Mouse (Mus musculus) MEL (cell line): ENCODE measurements at regions not wholly inside any gene's neighbourhood (a gene's known extent, or its start where the extent isn't known, plus 50 kb on each side); places are given as distances from the start of the nearest gene placed in this dataset.

Experiments used
- DNase-seq: peaks from one replicate; pipeline ENCODE4 v3.0.0; 2011; ENCODE audit warnings: low read depth, low spot score
- H3K27ac ChIP-seq: 2 replicates; pipeline ENCODE4 v1.5.1; 2012; ENCODE audit warnings: low read depth, mild to moderate bottlenecking, control low read depth, low read length, moderate library complexity; ENCODE audit not compliant: control insufficient read depth
- H3K27me3 ChIP-seq, 2 experiments: fragments of 150-350 bp in 1 of 2; sonication (generic) in 1 of 2; 2 replicates each; pipeline ENCODE4 v1.6.1; 2012; ENCODE audit warnings: low read length in 2 of 2, mild to moderate bottlenecking in 2 of 2, improper control_type of control experiment in 1 of 2, moderate library complexity in 1 of 2; ENCODE audit not compliant: insufficient read depth in 2 of 2, control insufficient read depth in 1 of 2
- H3K36me3 ChIP-seq, 2 experiments: 2 replicates each; pipeline ENCODE4 v1.6.1; 2012 to 2014; ENCODE audit warnings: low read length in 2 of 2, improper control_type of control experiment in 1 of 2, inconsistent platforms in 1 of 2, mild to moderate bottlenecking in 1 of 2; ENCODE audit not compliant: insufficient read depth in 2 of 2, control insufficient read depth in 1 of 2
- H3K4me1 ChIP-seq, 2 experiments: fragments of 150-350 bp in 1 of 2; sonication (generic) in 1 of 2; 2 replicates each; pipeline ENCODE4 v1.6.1; 2012; ENCODE audit warnings: low read length in 2 of 2, improper control_type of control experiment in 1 of 2, mild to moderate bottlenecking in 1 of 2; ENCODE audit not compliant: insufficient read depth in 2 of 2, control insufficient read depth in 1 of 2
- H3K4me3 ChIP-seq, 2 experiments: fragments of 150-350 bp in 1 of 2; sonication (generic) in 1 of 2; 2 replicates each; pipeline ENCODE4 v1.5.1; 2012; ENCODE audit warnings: low read depth in 2 of 2, low read length in 2 of 2, mild to moderate bottlenecking in 2 of 2, moderate library complexity in 2 of 2, control low read depth in 1 of 2, improper control_type of control experiment in 1 of 2; ENCODE audit not compliant: control insufficient read depth in 1 of 2, insufficient read depth in 1 of 2
- H3K79me2 ChIP-seq: 2 replicates; pipeline ENCODE4 v1.6.1; 2012; ENCODE audit warnings: mild to moderate bottlenecking, low read length, moderate library complexity; ENCODE audit not compliant: control insufficient read depth, poor library complexity, insufficient read depth
- H3K9ac ChIP-seq: 2 replicates; pipeline ENCODE4 v1.6.1; 2012; ENCODE audit warnings: low read depth, mild to moderate bottlenecking, control low read depth, low read length, moderate library complexity; ENCODE audit not compliant: control insufficient read depth, poor library complexity, severe bottlenecking
- H3K9me3 ChIP-seq: fragments of 150-350 bp; sonication (generic); replicated peaks from 2 replicates; pipeline ENCODE4 v1.6.1; 2012; ENCODE audit warnings: mild to moderate bottlenecking, low read length, improper control_type of control experiment, moderate library complexity; ENCODE audit not compliant: insufficient read depth
- BHLHE40 ChIP-seq: IDR thresholded peaks from 2 replicates; pipeline ENCODE4 v1.6.1; 2012; ENCODE audit warnings: low read depth, mild to moderate bottlenecking, inconsistent platforms, low read length, improper control_type of control experiment, borderline replicate concordance
- EP300 ChIP-seq, 2 experiments: IDR thresholded peaks; 2 replicates each; pipeline ENCODE4 v1.6.1; 2011; ENCODE audit warnings: improper control_type of control experiment in 2 of 2, low read length in 2 of 2, low read depth in 1 of 2, mild to moderate bottlenecking in 1 of 2
- HCFC1 ChIP-seq: IDR thresholded peaks from 2 replicates; pipeline ENCODE4 v1.6.1; 2012; ENCODE audit warnings: low read depth, mild to moderate bottlenecking, inconsistent platforms, low read length, improper control_type of control experiment, moderate library complexity
- KAT2A ChIP-seq: conservative IDR thresholded peaks from 2 replicates; pipeline ENCODE4 v1.6.1; 2012; ENCODE audit warnings: low read depth, low read length, improper control_type of control experiment, inconsistent platforms
- MAFK ChIP-seq: IDR thresholded peaks from 2 replicates; pipeline ENCODE4 v1.6.1; 2011; ENCODE audit warnings: low read depth, mild to moderate bottlenecking, low read length, improper control_type of control experiment, borderline replicate concordance
- MXI1 ChIP-seq: IDR thresholded peaks from 2 replicates; pipeline ENCODE4 v1.6.1; 2011; ENCODE audit warnings: mild to moderate bottlenecking, low read depth, low read length, improper control_type of control experiment
- MYB ChIP-seq: IDR thresholded peaks from 2 replicates; pipeline ENCODE4 v1.6.1; 2011; ENCODE audit warnings: mild to moderate bottlenecking, low read depth, low read length, improper control_type of control experiment
- MYC ChIP-seq: IDR thresholded peaks from 2 replicates; pipeline ENCODE4 v1.6.1; 2011; ENCODE audit warnings: low read depth, mild to moderate bottlenecking, low read length, improper control_type of control experiment, moderate library complexity
- POLR2AphosphoS5 ChIP-seq: IDR thresholded peaks from 2 replicates; pipeline ENCODE4 v1.6.1; 2012; ENCODE audit warnings: low read depth, borderline replicate concordance, mild to moderate bottlenecking, inconsistent platforms, low read length, moderate library complexity, mixed read lengths
- SIN3A ChIP-seq: IDR thresholded peaks from 2 replicates; pipeline ENCODE4 v1.6.1; 2012; ENCODE audit warnings: low read length, improper control_type of control experiment, inconsistent platforms
- SMC3 ChIP-seq: IDR thresholded peaks from 2 replicates; pipeline ENCODE4 v1.6.1; 2011; ENCODE audit warnings: low read depth, low read length, improper control_type of control experiment
- TAL1 ChIP-seq: IDR thresholded peaks from 2 replicates; pipeline ENCODE4 v1.6.1; 2012; ENCODE audit warnings: mild to moderate bottlenecking, inconsistent platforms, low read length, moderate library complexity, mixed read lengths
- TBP ChIP-seq: IDR thresholded peaks from 2 replicates; pipeline ENCODE4 v1.8.0; 2011; ENCODE audit warnings: low read depth, low read length, improper control_type of control experiment
- USF2 ChIP-seq, 2 experiments: IDR thresholded peaks; 2 replicates each; pipeline ENCODE4 v1.6.1; 2011 to 2012; ENCODE audit warnings: improper control_type of control experiment in 2 of 2, low read length in 2 of 2, borderline replicate concordance in 1 of 2, inconsistent platforms in 1 of 2, low read depth in 1 of 2, mild to moderate bottlenecking in 1 of 2; ENCODE audit not compliant: insufficient read depth in 1 of 2
- ZMIZ1 ChIP-seq: IDR thresholded peaks from 2 replicates; pipeline ENCODE4 v1.6.1; 2012; ENCODE audit warnings: low read depth, mild to moderate bottlenecking, inconsistent platforms, low read length, improper control_type of control experiment, moderate library complexity

DNA sequence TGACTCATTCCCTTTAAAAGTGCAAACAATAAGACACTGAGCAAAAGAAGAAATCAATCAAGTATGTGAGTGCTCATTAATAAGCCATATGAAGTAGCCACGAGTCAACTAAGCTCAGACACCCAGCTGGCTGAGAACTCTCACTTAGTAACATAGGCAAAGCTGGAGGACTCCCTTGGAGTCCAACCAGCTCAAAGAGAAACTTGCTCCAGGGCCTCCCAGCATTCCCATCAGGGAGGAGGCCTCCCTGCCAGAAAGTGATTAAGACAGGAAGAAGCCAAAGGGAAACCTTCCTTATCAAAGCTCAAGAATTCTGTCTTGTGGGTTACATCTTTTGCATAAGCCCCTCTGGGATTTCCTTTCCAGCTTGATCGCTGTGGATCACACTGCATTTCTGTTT, 213.7 kb upstream of the Fermt1 start:
- no peak for TF ChIP-seq MAFK
- no peak for TF ChIP-seq TAL1
- TF ChIP-seq HCFC1 = no peak
- no peak for TF ChIP-seq KAT2A
- TF ChIP-seq TBP = no peak
- no peak for TF ChIP-seq POLR2AphosphoS5
- no peak for TF ChIP-seq BHLHE40
- no peak for TF ChIP-seq EP300 (IDR thresholded peaks at IDR 0.05; ENCODE audit: low read depth in 1 of 2, low read length in 2 of 2)
- TF ChIP-seq MYC = no peak
- no peak for TF ChIP-seq MXI1

DNA sequence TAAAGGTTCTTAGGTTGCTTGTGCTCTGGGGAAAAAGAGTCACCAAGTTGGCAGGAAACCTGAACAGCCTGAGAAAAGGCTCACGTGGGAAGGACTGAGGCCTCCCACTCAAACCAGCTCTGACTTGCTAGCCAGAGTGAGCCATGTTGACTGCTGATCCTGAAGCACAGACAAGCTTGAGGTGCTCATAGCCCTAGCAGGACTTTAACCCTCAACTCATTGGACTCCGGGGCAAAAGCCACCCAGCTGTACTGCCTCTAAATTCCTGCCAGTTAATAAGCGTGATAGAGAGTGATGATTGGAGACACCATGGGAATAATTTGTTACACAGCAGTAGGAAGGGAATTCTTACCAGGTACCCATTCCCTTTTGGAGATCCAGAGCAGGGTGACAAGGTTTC, 230.7 kb upstream of the Fermt1 start:
- Histone ChIP-seq H3K36me3 (no peaks in the 10 kb centered on the region), H3K79me2 (no peaks in the 10 kb centered on the region), H3K9me3 (no peaks in the 10 kb centered on the region), H3K4me1 (no peaks in the 10 kb centered on the region), H3K4me3 (no peak overlapping the region), H3K9ac (no peak overlapping the region), H3K27me3 (no peaks in the 10 kb centered on the region), H3K27ac (no peak overlapping the region)
- no peak for DNase-seq
- TF ChIP-seq SMC3 = no peak
- TF ChIP-seq USF2 (IDR thresholded peaks at IDR 0.05; ENCODE audit: borderline replicate concordance in 1 of 2, insufficient read depth in 1 of 2, low read depth in 1 of 2, low read length in 2 of 2) = no peak
- TF ChIP-seq MYB = no peak

More for the DNA sequence above, 213.7 kb upstream of the Fermt1 start:
- H3K27ac ChIP-seq = no peak overlapping the region
- H3K79me2 ChIP-seq = no peaks in the 10 kb centered on the region
- H3K4me3 ChIP-seq = no peak overlapping the region
- H3K9me3 ChIP-seq = no peaks in the 10 kb centered on the region
- H3K36me3 ChIP-seq = no peaks in the 10 kb centered on the region
- H3K4me1 ChIP-seq = no peaks in the 10 kb centered on the region
- H3K27me3 ChIP-seq = no peaks in the 10 kb centered on the region
- no peak overlapping the region for H3K9ac ChIP-seq
- DNase-seq = no peak

DNA sequence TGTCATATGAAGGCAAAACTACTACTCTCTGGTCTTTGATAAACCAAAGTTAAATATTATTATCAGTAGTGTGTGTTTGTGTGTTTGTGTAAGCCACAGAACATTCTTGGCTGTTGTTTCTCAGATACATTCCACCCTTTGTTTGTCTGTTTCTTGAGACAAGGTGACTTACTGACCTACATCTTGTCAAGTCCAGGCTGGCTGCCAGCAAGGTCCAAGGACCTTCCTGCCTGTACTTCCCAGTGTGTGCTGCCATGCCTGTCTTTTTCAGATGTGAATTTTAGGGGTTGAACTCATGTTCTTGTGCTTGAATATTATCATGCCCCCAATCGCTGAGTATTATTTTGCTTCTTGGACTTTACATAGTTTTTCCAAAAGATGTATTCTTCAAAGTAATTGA, 235.5 kb upstream of the Fermt1 start:
- H3K4me1 ChIP-seq = no peaks in the 10 kb centered on the region
- H3K27ac ChIP-seq = no peak overlapping the region
- no peak overlapping the region for H3K4me3 ChIP-seq
- no peaks in the 10 kb centered on the region for H3K9me3 ChIP-seq
- no peaks in the 10 kb centered on the region for H3K79me2 ChIP-seq
- no peak for DNase-seq
- H3K36me3 ChIP-seq = no peaks in the 10 kb centered on the region
- H3K9ac ChIP-seq = no peak overlapping the region
- TF ChIP-seq SIN3A (no peak), ZMIZ1 (no peak)
- H3K27me3 ChIP-seq = no peaks in the 10 kb centered on the region
